Comparison of ENCODE assay signal across 9 mouse cellular contexts in genomic region chr13:53688934-53689333, GRCm38 (mm10).
A peak's percentile ranks its signal among the peaks of the same experiment; 100 is the strongest.
DNase-seq lines count a peak whose midpoint lies in the region; ATAC-seq and TF ChIP-seq lines count a peak whose summit lies in the region.
"Had no signal": no experiment of that assay in that cellular context is flagged by ENCODE, and none has a peak within 500 bp of the region (broad histone marks: within the 10 kb centered on the region; RNA-seq: fewer than 3 reads in every experiment).

No protein-coding gene starts in this region.

- H3K27ac ChIP-seq in forebrain, embryonic 11.5 days (ENCODE audit: low read depth, low read length), result no peak overlapping the region
- H3K27ac ChIP-seq in forebrain, embryonic 15.5 days (replicated peaks), result no peak overlapping the region
- H3K27ac ChIP-seq in lung, embryonic 15.5 days, result no peak overlapping the region
- H3K27ac ChIP-seq in limb, embryonic 10.5 days, result peak overlapping the region; percentile 75
- no peak overlapping the region for H3K27ac ChIP-seq in olfactory bulb, adult 2 months (ENCODE audit: insufficient read depth, low read depth, low read length)
- H3K27ac ChIP-seq: liver, embryonic 14.5 days had no signal

- no peaks in the 10 kb centered on the region for H3K36me3 ChIP-seq in forebrain, embryonic 11.5 days (ENCODE audit: control insufficient read depth, insufficient read depth, low read length)
- H3K36me3 ChIP-seq in forebrain, embryonic 15.5 days, result no peaks in the 10 kb centered on the region
- H3K36me3 ChIP-seq in lung, embryonic 15.5 days, result no peaks in the 10 kb centered on the region
- H3K36me3 ChIP-seq in limb, embryonic 10.5 days, result no peaks in the 10 kb centered on the region

- DNase-seq in forebrain, embryonic 11.5 days (ENCODE audit: low spot score), result no peak
- DNase-seq in lung, postnatal 4 days, result no peak
- peak; percentile 64 for DNase-seq in limb, embryonic 10.5 days (ENCODE audit: low spot score)
- no peak for DNase-seq in spleen, adult 12 weeks (ENCODE audit: low spot score)

- no peaks in the 10 kb centered on the region for H3K4me1 ChIP-seq in forebrain, embryonic 11.5 days (replicated peaks; ENCODE audit: control insufficient read depth, insufficient read depth, low read length)
- peaks cover 17% of the 10 kb centered on the region for H3K4me1 ChIP-seq in forebrain, embryonic 15.5 days
- no peaks in the 10 kb centered on the region for H3K4me1 ChIP-seq in lung, embryonic 15.5 days
- peaks cover 22% of the 10 kb centered on the region for H3K4me1 ChIP-seq in limb, embryonic 10.5 days
- H3K4me1 ChIP-seq in olfactory bulb, adult 2 months (ENCODE audit: control insufficient read depth, insufficient read depth, low read length), result 0 out of 2 replicates have a peak, but pooled peaks cover 3% of the 10 kb centered on the region

- H3K9me3 ChIP-seq in forebrain, embryonic 11.5 days (ENCODE audit: control insufficient read depth, low read length), result no peaks in the 10 kb centered on the region
- no peaks in the 10 kb centered on the region for H3K9me3 ChIP-seq in forebrain, embryonic 15.5 days
- H3K9me3 ChIP-seq in lung, embryonic 15.5 days, result no peaks in the 10 kb centered on the region
- H3K9me3 ChIP-seq in limb, embryonic 10.5 days (replicated peaks), result no peaks in the 10 kb centered on the region

- WGBS in forebrain, embryonic 11.5 days, result 52% methylated on average over 8 of the region's 8 CpGs
- WGBS in forebrain, embryonic 15.5 days, result 54% methylated on average over 8 of the region's 8 CpGs
- 22% methylated on average over 8 of the region's 8 CpGs for WGBS in lung, embryonic 15.5 days
- WGBS in limb, embryonic 10.5 days, result 26% methylated on average over 8 of the region's 8 CpGs
- 53% methylated on average over 8 of the region's 8 CpGs for WGBS in olfactory bulb, adult 2 months

- peak overlapping the region; percentile 29; the same call in 1 of the 2 replicates for H3K4me2 ChIP-seq in forebrain, embryonic 11.5 days (ENCODE audit: low read depth, low read length, severe bottlenecking)
- H3K4me2 ChIP-seq in forebrain, embryonic 15.5 days (replicated peaks), result no peak overlapping the region
- H3K4me2 ChIP-seq in lung, embryonic 15.5 days, result peak overlapping the region; percentile 46

- no peak overlapping the region for H3K4me3 ChIP-seq in forebrain, embryonic 11.5 days (ENCODE audit: low read depth, low read length)
- H3K4me3 ChIP-seq in forebrain, embryonic 15.5 days, result no peak overlapping the region
- no peak overlapping the region for H3K4me3 ChIP-seq in lung, embryonic 15.5 days
- H3K4me3 ChIP-seq in limb, embryonic 10.5 days, result peak overlapping the region; percentile 38
- 0 out of 2 replicates have a peak overlapping the region, but pooled peaks have one; percentile 13 for H3K4me3 ChIP-seq in olfactory bulb, adult 2 months (ENCODE audit: insufficient read depth, low read depth, low read length)

- H3K27me3 ChIP-seq in forebrain, embryonic 11.5 days (ENCODE audit: control insufficient read depth, insufficient read depth, low read length), result no peaks in the 10 kb centered on the region; the same call in 1 of the 2 replicates
- peaks cover 13% of the 10 kb centered on the region; the same call in 1 of the 2 replicates for H3K27me3 ChIP-seq in forebrain, embryonic 15.5 days
- H3K27me3 ChIP-seq in lung, embryonic 15.5 days, result no peaks in the 10 kb centered on the region
- peaks cover 28% of the 10 kb centered on the region for H3K27me3 ChIP-seq in limb, embryonic 10.5 days (ENCODE audit: low read depth, poor library complexity, severe bottlenecking)

- no peak for TF ChIP-seq CTCF in olfactory bulb, adult 2 months (IDR thresholded peaks at IDR 0.05; ENCODE audit: insufficient read depth, low read depth, low read length)

- H3K9ac ChIP-seq in forebrain, embryonic 11.5 days (ENCODE audit: low read length), result no peak overlapping the region; the same call in 1 of the 2 replicates
- H3K9ac ChIP-seq in forebrain, embryonic 15.5 days (replicated peaks), result no peak overlapping the region
- H3K9ac ChIP-seq in lung, embryonic 15.5 days, result no peak overlapping the region
- H3K9ac ChIP-seq: liver, embryonic 14.5 days had no signal

- ATAC-seq in forebrain, embryonic 11.5 days (replicated peaks; ENCODE audit: low FRiP score), result no peak
- ATAC-seq in forebrain, embryonic 15.5 days (replicated peaks), result no peak
- no peak for ATAC-seq in lung, embryonic 15.5 days (ENCODE audit: borderline replicate concordance, extremely low read depth, low FRiP score, low TSS enrichment)
- no peak for ATAC-seq in CD4-positive, CD25-positive, alpha-beta regulatory T cell, adult 4 months

- no peak for TF ChIP-seq POLR2A in olfactory bulb, adult 2 months (IDR thresholded peaks at IDR 0.05; ENCODE audit: insufficient read depth, low read depth, low read length)

Comparison
In these comparisons a context has a peak if more than half of its experiments do, and no peak if none do; other contexts are left out.
1. H3K4me3 ChIP-seq: peak in limb, embryonic 10.5 days (single experiment) and olfactory bulb, adult 2 months (single experiment); none in forebrain, embryonic 11.5 days (single experiment), forebrain, embryonic 15.5 days (single experiment) and lung, embryonic 15.5 days (single experiment).